Mouse (Mus musculus): Measurements from ENCODE around the gene Pkd1l2.

Pkd1l2 gene

DNA sequence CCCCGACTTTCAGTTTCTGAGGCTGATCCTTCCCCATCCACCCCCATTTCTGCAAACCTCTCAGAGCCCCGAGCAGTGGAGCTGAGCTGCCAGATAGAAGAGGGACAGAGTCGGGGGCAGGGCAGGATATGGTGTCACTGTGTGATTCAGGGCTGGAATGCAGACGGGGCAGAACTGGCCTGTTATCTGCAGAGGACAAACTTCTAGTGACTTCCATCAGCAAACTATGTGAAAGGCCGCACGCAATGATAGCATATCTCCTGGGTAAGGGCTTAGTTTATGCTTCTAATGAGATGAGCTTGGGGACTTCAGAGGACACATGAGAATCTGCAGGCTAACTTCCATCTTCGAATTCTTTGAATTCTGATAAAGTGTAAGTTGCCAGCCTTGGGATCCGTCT lies 3.3 kb upstream of the Pkd1l2 start:
- no peak for DNase-seq (ENCODE audit: low spot score in 2 of 2)

DNA sequence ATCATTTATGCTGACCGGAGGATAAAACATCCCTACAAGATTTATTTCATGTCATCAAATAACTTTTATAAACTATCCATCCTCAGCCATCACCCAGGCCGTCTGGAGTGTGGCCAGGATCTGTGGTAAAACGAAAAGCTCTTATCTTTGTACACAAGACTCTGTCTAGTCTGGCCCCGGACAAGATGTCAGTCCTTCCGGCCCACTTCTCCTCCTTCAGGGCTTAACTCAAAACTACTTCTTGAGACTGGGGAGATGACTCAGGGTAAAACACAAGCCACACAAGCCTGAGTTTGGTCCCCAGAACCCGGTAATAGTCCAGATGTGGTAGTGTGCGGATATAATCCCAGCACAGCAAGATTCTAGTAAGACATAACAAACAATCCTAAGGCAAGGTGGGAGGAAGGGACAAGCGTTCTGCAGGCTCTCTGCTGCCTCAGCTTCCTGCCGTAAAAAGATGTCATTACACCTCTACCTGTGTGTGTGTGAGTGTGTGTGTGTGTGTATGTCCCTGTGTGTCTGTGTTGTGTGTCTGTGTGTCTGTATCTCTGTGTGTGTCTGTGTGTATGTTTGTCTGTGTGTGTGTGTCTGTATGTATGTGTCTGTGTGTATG lies 804 bp upstream of the Pkd1l2 start:
- no peak for DNase-seq (ENCODE audit: low spot score in 2 of 2)

DNA sequence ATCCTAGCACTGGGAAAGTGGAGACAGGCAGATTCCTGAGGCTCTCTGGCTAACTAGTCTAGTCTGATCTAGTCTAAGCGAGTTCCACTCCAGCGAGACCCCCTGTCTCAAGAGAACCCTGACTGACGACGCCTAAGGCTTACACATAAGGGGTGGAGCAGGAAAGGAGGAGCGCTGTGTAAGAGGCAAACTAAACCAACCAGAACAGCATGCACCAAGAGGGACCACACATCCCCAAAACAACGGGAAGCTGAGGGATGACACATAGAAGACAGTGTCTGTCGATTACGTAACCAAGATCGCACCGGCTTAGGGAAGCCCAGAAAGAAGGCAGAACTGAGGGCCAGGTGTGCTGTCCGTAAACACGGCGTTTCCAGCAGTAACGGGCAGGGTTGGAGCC lies 2.6 kb downstream of the Pkd1l2 start:
- DNase-seq (ENCODE audit: low spot score in 2 of 2): no peak

DNA sequence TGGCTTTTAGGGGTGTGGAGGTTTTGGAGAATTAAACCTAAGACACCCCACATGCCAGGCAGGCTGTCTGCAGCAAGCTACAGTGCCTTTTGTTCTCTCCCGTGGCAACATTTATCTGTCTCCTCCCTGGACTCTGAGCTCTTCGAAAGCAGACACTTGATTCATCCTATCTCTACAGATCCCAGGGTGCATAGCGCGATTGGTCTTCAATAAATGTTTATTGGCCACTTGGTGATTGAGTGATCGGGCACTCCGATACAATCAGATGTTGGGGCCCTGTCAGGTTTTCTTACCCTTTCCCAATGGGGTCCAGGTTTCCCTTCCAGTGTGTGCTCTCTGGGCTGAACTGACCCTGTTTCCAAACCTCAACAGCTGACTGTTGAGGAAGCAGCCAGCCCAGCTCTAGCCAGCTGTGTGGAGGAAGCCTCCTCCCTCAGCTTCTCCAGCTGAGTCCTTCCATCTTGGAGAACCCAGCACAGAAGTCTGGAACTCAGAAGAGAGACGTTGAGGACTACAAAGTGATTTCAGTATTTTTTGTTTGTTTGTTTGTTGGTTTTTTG lies 3.8 kb downstream of the Pkd1l2 start:
- DNase-seq (ENCODE audit: low spot score in 2 of 2): no peak

DNA sequence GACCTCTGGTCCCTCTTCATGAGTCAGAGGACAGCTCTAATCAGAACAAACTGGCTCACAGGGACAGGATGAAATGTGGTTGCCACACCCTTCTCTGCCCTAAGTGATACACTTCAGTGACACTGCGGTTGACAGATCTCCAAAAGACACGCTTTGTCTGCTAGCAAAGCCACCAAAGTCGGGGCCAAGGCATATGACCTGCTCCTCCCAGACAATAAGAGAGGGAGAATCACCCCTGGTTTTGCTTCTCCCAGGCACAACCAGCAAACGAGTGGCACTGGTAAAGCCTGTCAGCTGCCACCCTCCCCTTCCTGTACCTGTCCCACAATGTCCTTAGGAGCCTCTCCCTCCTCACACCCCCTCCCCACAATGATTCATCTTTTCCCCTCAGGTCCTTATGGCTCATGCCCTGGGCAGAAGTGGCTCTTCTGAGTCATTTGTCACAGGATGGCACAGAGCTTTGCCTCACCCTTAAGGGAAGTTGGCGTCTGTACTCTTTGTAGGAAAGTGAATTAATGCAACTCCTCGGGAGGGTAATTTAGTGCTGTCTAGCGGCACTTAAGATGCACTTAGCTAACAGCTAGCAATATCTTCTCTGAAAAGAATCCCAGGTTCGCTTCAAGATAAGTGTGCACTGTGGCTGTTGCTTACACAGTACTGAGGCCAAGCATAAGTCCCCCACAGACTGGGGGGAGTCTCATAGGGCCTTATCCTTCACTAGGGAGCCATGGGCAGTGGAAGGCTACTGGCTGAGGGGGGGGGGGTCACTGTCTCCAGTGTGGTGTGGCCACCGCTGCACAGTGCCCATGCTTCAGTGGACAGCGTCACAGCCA lies 7.7 kb downstream of the Pkd1l2 start:
- DNase-seq (ENCODE audit: low spot score in 2 of 2): no peak

DNA sequence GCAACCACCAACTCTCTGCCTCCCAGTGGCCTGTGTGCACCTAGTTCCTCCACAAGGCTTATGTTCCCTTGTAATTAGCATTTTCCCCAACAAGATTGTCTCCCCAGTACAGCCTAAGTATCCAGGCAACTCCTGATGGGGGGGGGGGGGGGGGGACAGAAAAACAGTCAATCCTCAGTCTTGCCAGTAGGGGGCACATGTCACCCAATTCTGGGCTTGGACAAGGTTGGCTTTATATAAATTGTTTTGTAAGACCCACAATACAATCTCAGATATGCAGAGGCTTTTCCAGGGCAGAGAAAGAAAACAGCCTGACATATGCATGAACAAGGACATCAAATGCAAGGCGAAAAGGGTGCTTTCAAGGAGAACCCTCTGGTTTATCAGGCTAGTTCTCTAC lies 12.5 kb downstream of the Pkd1l2 start:
- no peak for DNase-seq (ENCODE audit: low spot score in 2 of 2)

DNA sequence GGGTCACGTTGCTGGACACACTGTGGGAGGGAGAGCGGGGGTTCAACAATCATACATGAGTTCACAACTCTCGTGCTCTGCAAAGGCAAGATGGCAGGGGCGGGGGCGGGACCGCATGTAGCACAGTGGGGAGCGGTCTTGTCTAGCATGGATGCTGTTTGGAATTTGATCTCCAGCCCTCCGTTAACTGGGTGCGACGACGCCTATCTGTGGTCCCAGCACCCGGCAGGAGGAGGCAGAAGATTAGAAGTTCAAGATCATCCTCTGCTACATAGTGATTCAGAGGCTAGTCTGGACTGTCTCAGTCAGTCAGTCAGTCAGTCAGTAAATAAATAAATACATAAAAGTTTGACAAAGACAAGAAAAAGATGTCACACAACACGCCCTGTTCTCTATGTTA lies 14.0 kb downstream of the Pkd1l2 start:
- DNase-seq (ENCODE audit: low spot score in 2 of 2): no peak

DNA sequence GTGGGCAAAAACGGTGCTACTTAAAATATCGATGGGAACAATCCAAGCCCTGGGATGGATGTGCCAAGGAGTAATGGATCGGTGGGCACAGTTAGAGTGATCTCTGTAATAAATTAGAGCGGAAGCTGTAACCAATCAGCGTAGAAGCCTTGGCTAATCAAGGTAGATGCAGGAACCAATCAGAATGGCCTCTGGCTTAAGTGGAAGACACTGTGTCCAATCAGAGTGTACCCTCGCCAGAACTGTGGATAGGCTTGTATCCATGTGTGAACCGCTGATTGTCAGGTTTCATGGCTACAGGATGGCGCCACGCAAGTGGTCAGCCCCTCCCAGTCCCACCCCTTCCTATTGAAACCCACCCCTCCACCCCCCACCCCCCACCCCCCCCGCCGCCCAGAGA lies 14.9 kb downstream of the Pkd1l2 start:
- no peak for DNase-seq (ENCODE audit: low spot score in 2 of 2)

DNA sequence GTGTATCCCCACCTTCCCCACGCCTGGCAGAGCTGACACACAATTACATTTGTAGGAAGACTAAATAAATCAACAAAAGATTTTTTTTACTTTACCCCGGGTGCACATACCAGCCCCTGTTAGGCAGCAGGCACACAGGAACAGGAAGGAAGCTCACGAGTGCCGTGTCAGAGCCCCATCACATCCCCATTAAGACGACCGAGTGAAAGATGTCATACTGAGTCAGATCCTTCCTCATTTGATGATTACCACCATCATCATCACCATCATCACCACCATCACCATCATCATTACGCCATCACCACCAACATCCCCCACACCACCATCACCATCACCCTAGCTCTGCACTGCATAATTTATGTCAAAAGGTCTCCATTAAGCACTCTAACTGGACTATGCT lies 15.3 kb downstream of the Pkd1l2 start:
- no peak for DNase-seq (ENCODE audit: low spot score in 2 of 2)

DNA sequence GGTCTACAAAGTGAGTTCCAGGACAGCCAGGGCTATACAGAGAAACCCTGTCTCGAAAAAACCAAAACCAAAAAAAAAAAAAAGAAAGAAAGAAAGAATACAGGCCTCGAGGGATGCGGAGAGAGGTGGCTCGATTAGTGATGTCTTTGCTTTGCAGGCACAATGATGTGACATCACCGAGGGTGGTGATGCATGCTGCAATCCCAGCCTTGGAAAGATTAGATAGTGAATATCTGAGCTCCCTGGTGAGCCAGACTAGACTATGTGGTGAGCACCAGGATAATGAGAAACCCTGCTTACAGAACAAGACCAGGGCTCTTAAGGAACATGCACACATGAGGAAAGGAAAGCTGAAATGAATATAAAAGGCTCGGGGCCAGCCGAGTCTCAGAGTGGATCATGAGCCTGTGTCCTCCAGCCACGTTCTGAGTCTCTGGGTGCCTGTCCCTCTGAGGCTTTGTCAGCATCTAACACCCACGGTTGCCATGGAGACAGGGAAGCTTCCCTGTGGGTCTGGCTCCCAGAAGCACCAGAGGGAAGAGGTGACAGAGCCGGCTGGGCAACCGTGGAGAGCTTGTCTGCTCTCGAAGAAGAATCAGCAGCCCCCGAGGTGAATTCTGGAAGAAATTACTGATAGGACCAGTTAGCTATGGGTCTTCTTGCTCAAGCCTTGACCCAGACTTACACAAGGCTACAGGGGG lies 20.9 kb downstream of the Pkd1l2 start:
- peak in 1 of 2 experiments; percentile 26 for DNase-seq (ENCODE audit: low spot score in 2 of 2)

DNA sequence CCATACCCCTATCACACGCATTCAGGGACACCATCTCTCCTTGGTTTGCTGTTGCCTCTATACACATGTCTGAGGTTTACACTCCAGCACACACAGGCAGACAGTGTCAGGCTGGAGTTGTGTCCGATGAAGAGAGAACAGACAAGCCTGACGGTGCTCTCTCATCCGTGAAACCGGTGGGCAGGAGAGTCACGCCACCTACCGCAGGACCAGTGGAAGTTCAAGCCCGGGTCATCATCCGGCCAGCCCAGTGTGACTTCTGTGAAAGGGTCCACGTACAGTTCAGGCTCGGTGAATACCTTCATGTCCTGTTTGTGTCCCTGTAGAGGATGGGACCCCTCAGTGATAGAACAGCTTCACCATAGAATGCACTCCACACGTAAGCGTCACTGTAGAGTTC lies 21.9 kb downstream of the Pkd1l2 start:
- no peak for DNase-seq (ENCODE audit: low spot score in 2 of 2)

DNA sequence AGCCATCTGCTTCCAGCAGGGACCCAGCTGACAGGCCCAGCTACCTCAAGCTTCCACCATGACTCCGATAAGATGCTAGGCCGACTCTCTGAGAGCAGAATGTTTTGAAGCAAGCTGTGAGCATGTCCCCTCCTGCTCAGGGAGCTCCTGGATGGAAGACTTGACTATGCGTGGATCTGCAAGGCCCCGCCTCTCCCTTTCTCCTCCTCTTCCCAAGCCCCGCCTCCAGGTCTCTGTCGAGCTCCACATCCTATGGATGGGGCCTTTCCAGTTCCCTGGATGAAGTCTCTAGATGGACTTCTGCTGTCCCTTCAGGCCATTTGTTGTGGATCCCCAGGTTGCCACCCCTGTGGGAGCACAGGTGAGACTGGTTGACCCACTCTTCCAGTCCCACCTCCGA lies 23.2 kb downstream of the Pkd1l2 start:
- DNase-seq (ENCODE audit: low spot score in 2 of 2): no peak

DNA sequence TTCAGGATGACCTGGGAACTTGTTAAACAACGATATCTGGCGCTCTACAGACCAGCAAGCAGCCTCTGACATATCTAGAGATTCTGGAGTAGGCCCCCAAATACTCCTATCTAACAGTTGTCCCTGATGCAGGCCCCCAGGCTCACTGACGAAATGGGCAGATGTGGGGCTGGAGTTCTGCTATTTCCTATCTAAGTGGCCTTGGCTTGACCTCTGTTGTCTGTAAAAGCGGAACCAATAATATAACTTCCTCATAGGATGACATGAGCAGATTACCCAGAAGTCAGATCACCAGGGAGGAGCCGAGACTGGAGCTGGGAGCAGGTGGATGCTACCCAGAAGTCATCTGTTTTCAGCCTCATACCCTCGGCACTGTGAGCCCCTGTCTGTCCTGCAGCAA lies 27.2 kb downstream of the Pkd1l2 start:
- DNase-seq (ENCODE audit: low spot score in 2 of 2): no peak

DNA sequence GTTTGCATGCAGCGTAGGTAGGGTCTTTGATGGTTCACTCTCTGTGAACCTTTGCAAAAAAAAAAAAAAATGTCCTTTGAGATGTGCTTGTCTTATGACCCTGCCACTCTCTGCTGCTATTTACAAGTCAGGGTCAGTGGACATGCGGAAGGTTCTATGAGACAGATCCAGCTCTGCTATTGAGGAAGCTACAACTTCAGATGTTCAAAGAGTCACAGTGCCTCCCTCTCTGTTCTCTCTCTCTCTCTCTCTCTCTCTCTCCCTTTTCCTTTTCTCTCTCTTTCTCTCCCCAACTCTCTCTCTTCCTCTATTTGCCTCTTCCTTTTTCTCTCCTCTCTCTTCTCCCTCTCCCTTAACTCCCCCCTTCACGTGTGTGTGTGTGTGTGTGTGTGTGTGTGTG lies 28.1 kb downstream of the Pkd1l2 start:
- DNase-seq (ENCODE audit: low spot score in 2 of 2): no peak

DNA sequence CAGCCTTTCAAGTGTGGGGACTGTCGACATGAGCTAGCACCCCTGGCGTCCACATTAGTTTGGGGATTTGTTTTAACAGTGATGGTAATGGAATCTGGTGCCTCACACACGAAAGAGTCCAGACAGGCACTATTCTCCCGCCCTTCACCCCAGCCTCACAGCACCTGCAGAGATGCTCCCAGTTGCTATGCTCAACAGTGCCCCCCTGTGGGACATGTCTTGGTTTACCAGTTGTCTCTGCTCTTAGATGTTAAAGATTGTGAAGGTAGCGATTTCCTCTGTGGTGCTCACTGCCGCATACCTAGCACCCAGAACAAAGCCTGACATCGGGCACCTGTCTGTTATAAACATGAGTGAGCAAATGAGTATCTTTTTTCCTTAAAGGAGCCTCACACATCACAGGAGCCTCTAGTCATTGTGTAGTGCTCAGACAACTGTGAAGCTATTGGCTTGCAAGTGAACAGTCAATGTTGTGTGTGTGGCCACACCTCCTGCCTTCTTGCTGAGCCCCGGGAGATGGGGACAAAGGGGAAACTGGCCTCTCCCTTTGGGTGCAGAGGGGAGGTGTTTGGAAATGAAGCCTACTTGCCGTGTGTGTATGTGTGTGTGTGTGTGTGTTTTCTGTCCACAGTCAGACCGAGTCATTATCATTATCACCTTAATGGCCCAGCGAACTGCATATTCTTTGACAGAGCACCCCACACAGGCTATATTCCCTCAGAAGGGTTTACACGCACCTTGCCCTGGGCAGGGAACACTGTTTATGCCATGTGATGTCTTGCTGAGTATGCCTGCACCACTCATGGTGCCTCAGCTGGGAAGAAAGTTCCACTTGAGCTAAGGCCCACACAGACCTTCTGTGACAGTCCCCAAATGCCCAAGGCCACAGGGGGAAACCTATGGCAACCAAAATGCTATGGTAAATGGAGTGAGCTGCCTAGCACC lies 28.8 kb downstream of the Pkd1l2 start:
- no peak for DNase-seq (ENCODE audit: low spot score in 2 of 2)

DNA sequence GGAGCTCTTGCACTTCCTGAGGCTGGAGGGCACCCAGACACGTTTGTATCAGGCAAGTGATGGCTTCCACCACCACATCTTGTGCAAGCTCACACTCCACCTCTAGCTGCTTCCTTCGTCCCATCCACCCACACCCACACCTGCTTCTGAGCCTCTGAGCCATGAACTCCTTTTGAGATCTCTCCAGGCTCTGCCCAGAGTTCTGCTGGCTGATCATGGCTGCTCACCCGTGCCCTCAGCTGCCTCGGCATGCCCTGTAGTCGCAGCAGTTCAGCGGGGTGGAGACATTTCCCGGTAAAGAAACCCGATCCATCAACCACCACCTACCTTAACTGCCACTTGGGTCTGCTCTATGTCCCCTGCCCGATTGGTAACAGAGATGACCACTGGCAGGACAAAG lies 30.9 kb downstream of the Pkd1l2 start:
- no peak for DNase-seq (ENCODE audit: low spot score in 2 of 2)

DNA sequence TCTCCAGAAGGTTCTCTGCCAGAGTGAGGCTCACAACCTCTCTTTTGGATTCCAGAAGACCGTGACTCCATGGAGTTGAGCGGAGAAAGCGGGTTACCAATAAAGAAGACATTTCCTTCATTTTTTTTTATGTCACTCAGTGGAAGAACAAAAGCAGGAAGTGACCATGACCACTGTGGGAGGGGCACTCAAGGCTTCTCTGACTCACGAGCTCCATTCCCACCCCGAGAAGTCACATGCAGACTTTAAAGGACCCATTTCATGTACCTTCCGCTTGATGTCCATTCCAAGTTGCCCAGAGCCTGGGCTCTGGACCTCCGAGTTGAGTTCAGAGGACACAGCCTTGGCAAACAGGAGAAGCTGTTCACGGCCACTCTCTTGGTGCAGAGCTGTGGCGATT lies 31.5 kb downstream of the Pkd1l2 start:
- DNase-seq (ENCODE audit: low spot score in 2 of 2): no peak

DNA sequence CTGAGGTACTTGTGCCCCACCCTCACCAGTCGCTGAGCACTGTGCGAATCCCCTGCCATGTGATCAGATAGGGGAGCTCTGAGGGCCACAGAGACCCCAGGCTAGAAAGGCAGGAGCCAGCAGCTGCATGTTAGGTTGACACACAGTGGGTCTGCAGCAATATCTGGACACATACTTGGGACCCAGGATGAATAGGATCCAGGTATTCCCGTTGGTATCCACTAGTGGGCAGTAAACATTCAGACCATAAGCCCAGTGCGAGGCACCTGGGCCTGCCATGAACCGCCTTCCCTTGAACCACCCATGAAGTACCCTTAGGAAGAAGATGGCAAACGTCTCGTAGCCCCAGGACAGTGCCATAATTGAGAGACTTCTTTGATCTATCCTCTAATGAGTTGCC lies 32.8 kb downstream of the Pkd1l2 start:
- no peak for DNase-seq (ENCODE audit: low spot score in 2 of 2)

DNA sequence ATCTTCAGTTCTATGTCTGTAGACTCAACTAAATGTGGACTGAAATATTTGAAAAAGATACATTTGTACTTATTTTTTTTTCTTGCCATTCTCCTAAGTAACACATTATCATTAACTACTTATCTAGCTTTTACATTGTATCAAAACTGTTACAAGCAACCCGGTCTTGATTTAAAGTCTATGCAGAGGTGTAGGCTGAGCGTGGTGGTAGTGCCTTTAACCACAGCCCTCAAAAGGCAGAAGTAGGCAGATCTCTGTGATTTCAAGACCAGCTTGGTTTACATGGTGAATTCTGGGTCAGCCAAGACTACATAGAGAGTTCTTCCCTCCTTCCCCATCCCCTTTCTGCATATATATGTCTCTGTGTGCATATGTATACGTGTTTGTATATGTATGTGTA lies 38.7 kb downstream of the Pkd1l2 start:
- no peak for DNase-seq (ENCODE audit: low spot score in 2 of 2)

DNA sequence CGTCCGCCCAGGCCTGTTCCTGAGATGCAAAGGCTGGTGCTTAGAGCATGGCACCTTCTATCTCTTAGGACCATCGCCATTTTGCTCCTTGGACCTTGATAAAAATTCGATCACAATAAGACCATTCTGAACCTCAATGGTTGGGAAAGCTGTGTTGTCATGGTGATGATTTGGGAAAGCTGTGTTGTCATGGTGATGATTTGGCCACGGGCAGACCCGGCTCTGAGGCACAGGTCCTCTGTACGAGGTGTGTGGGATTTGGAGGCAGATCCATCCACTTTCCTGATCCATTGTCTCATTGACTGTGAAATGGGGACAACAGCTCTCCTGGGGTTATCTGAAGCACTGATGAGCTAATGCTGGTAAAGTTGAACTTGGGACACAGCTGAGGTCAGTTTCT lies 42.4 kb downstream of the Pkd1l2 start:
- no peak for DNase-seq (ENCODE audit: low spot score in 2 of 2)

DNA sequence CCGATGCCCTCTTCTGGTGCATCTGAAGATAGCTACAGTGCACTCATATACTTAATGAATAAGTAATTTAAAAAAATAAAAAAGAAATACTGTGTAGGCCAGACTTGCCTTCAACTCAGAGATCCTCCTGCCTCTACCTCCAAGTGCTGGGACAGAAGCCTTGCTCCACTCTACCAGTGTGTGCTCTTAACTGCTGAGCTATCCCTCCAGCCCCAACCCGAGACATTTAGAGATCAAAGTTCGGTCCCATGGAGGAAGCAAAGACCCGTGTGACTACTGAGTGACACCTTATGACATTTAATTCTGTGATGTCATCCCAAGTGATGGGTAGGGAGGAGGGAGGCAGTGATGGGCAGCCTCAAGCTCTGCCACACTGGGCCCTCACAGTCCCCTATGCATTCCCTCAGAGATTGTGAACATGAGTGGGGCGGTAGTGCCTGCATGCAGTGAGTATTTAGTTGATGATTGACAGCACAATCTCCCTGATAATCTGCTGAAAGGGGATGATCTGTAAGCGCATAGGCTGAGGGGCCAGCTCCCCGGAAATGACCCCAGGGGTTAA lies 44.8 kb downstream of the Pkd1l2 start:
- no peak for DNase-seq (ENCODE audit: low spot score in 2 of 2)
